Mouse (Mus musculus) embryonic facial prominence, embryonic 11.5 days (tissue): Measurements from ENCODE around the gene Olfr648. TPM values are rescaled to one million over a fixed set of nuclear protein-coding genes. Genes with fewer than 3 reads are reported as not detected.

ENCODE experiments used
- ATAC-seq: fragments of 200-750 bp; cut with Nextera tagmentation; replicated peaks from 2 replicates; pipeline ENCODE4 v1.8.0; 2017; ENCODE audit warnings: low read depth; ENCODE audit not compliant: insufficient number of reproducible peaks, low FRiP score, low TSS enrichment
- DNase-seq: peaks from one replicate; pipeline ENCODE4 v3.0.0-alpha.2; 2015; ENCODE audit warnings: low spot score
- H3K27ac ChIP-seq: fragments of 300-500 bp; sonication (generic); replicated peaks from 2 replicates; pipeline ENCODE4 v1.5.1; 2014; ENCODE audit warnings: mild to moderate bottlenecking, low read depth, low read length, control low read depth
- H3K27me3 ChIP-seq: fragments of 300-500 bp; sonication (generic); 2 replicates; pipeline ENCODE4 v1.6.1; 2014; ENCODE audit warnings: mild to moderate bottlenecking, low read length, moderate library complexity, mixed read lengths; ENCODE audit not compliant: control insufficient read depth, insufficient read depth
- H3K36me3 ChIP-seq: fragments of 300-500 bp; sonication (generic); replicated peaks from 2 replicates; pipeline ENCODE4 v1.6.1; 2014; ENCODE audit warnings: low read depth, mild to moderate bottlenecking, low read length, moderate library complexity, mixed read lengths; ENCODE audit not compliant: control insufficient read depth, insufficient read depth
- H3K4me1 ChIP-seq: fragments of 300-500 bp; sonication (generic); 2 replicates; pipeline ENCODE4 v1.6.1; 2014; ENCODE audit warnings: low read length, mixed read lengths; ENCODE audit not compliant: control insufficient read depth, insufficient read depth
- H3K4me2 ChIP-seq: fragments of 300-500 bp; sonication (generic); 2 replicates; pipeline ENCODE4 v1.6.1; 2014; ENCODE audit warnings: low read depth, mild to moderate bottlenecking, control low read depth, low read length, moderate library complexity
- H3K4me3 ChIP-seq: fragments of 300-500 bp; sonication (generic); 2 replicates; pipeline ENCODE4 v1.5.1; 2014; ENCODE audit warnings: low read depth, low read length, control low read depth
- H3K9ac ChIP-seq: fragments of 300-500 bp; sonication (generic); replicated peaks from 2 replicates; pipeline ENCODE4 v1.6.1; 2014; ENCODE audit warnings: mild to moderate bottlenecking, control low read depth, low read length
- H3K9me3 ChIP-seq: fragments of 300-500 bp; sonication (generic); replicated peaks from 2 replicates; pipeline ENCODE4 v1.6.1; 2016; ENCODE audit warnings: mild to moderate bottlenecking, low read length, inconsistent platforms, mixed read lengths; ENCODE audit not compliant: control insufficient read depth
- WGBS: fragments of 180-500 bp; shearing (Covaris S2); extraction: QIAGEN DNeasy Blood & Tissue Kit; methylation state at CpG from one replicate; pipeline ENCODE4 v1.1.7; 2014; 5-methylcytosine and 5-hydroxymethylcytosine counted together
- polyA plus RNA-seq: library from polyadenylated mRNA; unstranded; fragments of >200 nt; fragmentation: Nextera tagmentation; extraction: Ambion mirVana; gene quantifications from 2 replicates; pipeline ENCODE4 v1.2.1, GENCODE M21; 2014

Gene Olfr648
- polyA plus RNA-seq, 1 experiment from 2014 or later: 0.27 TPM

DNA sequence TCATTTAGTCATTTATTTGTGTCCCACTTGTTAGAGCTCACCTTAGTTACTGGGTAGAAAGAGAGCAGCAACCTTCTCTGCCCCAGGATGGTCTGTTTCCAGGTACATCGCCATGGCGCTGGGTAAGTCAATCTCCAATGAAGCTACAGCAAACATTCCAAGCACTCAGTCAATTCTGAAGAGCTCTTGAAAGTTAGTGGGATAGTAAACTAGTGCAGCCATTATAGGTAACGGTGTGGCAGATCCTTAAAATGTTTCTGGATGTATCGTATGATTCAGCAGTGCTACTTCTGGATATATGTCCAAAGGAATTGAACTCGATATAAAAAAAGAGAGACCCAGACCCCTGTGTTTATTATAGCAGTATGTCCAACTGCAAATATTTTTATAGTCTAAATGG lies 45.9 kb downstream of the Olfr648 start, which contains the start of gene Olfr643:
Gene Olfr643 (minus strand): TSS at position 101 of the 400 bp plus-strand sequence.
- WGBS: 84% methylated on average over 5 of the region's 5 CpGs
- Histone ChIP-seq H3K36me3 (no peaks in the 10 kb centered on the region), H3K4me1 (no peaks in the 10 kb centered on the region), H3K9ac (no peak within 1 kb of the TSS), H3K9me3 (no peaks in the 10 kb centered on the region), H3K27ac (no peak within 1 kb of the TSS), H3K4me3 (no peak within 1 kb of the TSS), H3K4me2 (no peak within 1 kb of the TSS), H3K27me3 (no peaks in the 10 kb centered on the region)
- DNase-seq (no peak), ATAC-seq (no peak)

DNA sequence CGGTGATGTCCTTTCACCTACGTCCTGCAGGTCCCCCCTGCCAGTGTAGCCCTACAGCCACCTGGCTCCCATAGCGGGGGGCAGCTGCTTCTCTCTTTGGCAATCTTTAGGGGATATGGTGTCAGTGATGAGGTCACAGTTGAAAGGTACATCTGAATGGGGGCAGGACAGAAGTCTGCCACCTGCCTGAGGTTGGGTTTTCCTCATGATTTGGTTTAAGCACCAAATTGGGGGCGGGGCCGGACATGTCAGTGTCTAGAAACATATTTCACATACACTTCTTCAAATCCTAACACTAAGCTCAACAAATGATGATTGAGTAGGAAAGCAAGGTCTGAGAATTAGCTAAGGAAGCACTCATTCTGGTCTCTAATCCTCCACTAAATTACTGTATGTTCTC lies 53.5 kb downstream of the Olfr648 start, which contains the start of gene Ubqln5:
Gene Ubqln5 (minus strand): TSS at position 101 of the 400 bp plus-strand sequence.
- H3K9me3 ChIP-seq: no peaks in the 10 kb centered on the region
- 89% methylated on average over 5 of the region's 5 CpGs for WGBS
- H3K4me1 ChIP-seq: no peaks in the 10 kb centered on the region
- H3K4me3 ChIP-seq: no peak within 1 kb of the TSS
- DNase-seq: no peak
- no peak within 1 kb of the TSS for H3K4me2 ChIP-seq
- H3K27me3 ChIP-seq: no peaks in the 10 kb centered on the region
- no peaks in the 10 kb centered on the region for H3K36me3 ChIP-seq
- ATAC-seq: no peak
- H3K27ac ChIP-seq: no peak within 1 kb of the TSS
- no peak within 1 kb of the TSS for H3K9ac ChIP-seq

Other genes with a start within 250 kb of the Olfr648 start
- gene Olfr632, start 249.0 kb downstream of the Olfr648 start, polyA plus RNA-seq: not detected in 2 replicates
- gene Olfr633, start 239.0 kb downstream of the Olfr648 start, polyA plus RNA-seq: not detected in 2 replicates
- gene Olfr635, start 212.2 kb downstream of the Olfr648 start, polyA plus RNA-seq: not detected in 2 replicates
- not detected in 2 replicates for gene Olfr638, start 184.6 kb downstream of the Olfr648 start, polyA plus RNA-seq
- not detected in 2 replicates for gene Olfr639, start 166.1 kb downstream of the Olfr648 start, polyA plus RNA-seq
- gene Olfr640, start 157.8 kb downstream of the Olfr648 start, polyA plus RNA-seq: not detected in 2 replicates
- not detected in 2 replicates for gene Olfr641, start 147.9 kb downstream of the Olfr648 start, polyA plus RNA-seq
- gene Olfr642, start 130.7 kb downstream of the Olfr648 start, polyA plus RNA-seq: not detected in 2 replicates
- gene 4930516K23Rik, start 121.9 kb downstream of the Olfr648 start, polyA plus RNA-seq: not detected in 2 replicates
- gene Olfr644, start 111.5 kb downstream of the Olfr648 start, polyA plus RNA-seq: not detected in 2 replicates
- gene Olfr645, start 97.9 kb downstream of the Olfr648 start, polyA plus RNA-seq: not detected in 2 replicates
- not detected in 2 replicates for gene Olfr646, start 78.5 kb downstream of the Olfr648 start, polyA plus RNA-seq
- gene Ubqln5, start 53.6 kb downstream of the Olfr648 start, polyA plus RNA-seq: not detected in 2 replicates
- not detected in 2 replicates for gene Olfr643, start 46.0 kb downstream of the Olfr648 start, polyA plus RNA-seq
- gene Ubqln3, start 40.1 kb downstream of the Olfr648 start, polyA plus RNA-seq: not detected in 2 replicates
- not detected in 2 replicates for gene Ubqlnl, start 32.8 kb downstream of the Olfr648 start, polyA plus RNA-seq
- gene Olfm5, start 18.6 kb downstream of the Olfr648 start, polyA plus RNA-seq: not detected in 2 replicates
- not detected in 2 replicates for gene Olfr649, start 12.6 kb upstream of the Olfr648 start, polyA plus RNA-seq
- 2.9 and 3.5 TPM in 2 replicates for gene Trim6, start 35.4 kb upstream of the Olfr648 start, polyA plus RNA-seq
- gene Trim34a, start 61.1 kb upstream of the Olfr648 start, polyA plus RNA-seq: 0.83 and 0.98 TPM in 2 replicates
- gene Trim5, start 104.7 kb upstream of the Olfr648 start, polyA plus RNA-seq: 0.11 TPM in 1 of 2 replicates, not detected in the other
- gene Trim12a, start 132.1 kb upstream of the Olfr648 start, polyA plus RNA-seq: 1.7 and 2.9 TPM in 2 replicates
- gene Trim34b, start 146.1 kb upstream of the Olfr648 start, polyA plus RNA-seq: not detected in 2 replicates
- 1.0 and 1.2 TPM in 2 replicates for gene Trim12c, start 170.0 kb upstream of the Olfr648 start, polyA plus RNA-seq
- gene Trim30b, start 186.5 kb upstream of the Olfr648 start, polyA plus RNA-seq: not detected in 2 replicates
- not detected in 2 replicates for gene Trim30c, start 217.4 kb upstream of the Olfr648 start, polyA plus RNA-seq